Mouse (Mus musculus): ENCODE measurements around the gene Dpagt1.

Gene Dpagt1

GRCm38 (mm10) chr9:44379054-44379834, 53.4 kb downstream of the Dpagt1 start, which contains the start of gene Hyou1:
TSS of gene Hyou1 (plus strand) at chr9:44379490.
- DNase-seq (ENCODE audit: low spot score) = peak; percentile 98

GRCm38 (mm10) chr9:44379862-44380261, 54.0 kb downstream of the Dpagt1 start:
- DNase-seq (ENCODE audit: low spot score) = no peak

Data from ovary, postnatal 10 days (tissue).